Mouse (Mus musculus) kidney, postnatal 0 days (tissue): ENCODE data around the gene Rab4a. TPM values are rescaled to one million over a fixed set of nuclear protein-coding genes. Genes with fewer than 3 reads are reported as not detected.

Source experiments
- ATAC-seq: fragments of 200-750 bp; cut with Nextera tagmentation; replicated peaks from 2 replicates; pipeline ENCODE4 v1.8.0; 2017; ENCODE audit warnings: low read depth, moderate number of reproducible peaks, moderate TSS enrichment, moderate library complexity; ENCODE audit not compliant: low FRiP score
- DNase-seq: peaks from one replicate; pipeline ENCODE4 v3.0.0-alpha.2; 2016; ENCODE audit warnings: low spot score
- H3K27ac ChIP-seq: fragments of 300-500 bp; sonication (generic); 2 replicates; pipeline ENCODE4 v1.5.1; 2014; ENCODE audit warnings: mild to moderate bottlenecking
- H3K27me3 ChIP-seq: fragments of 300-500 bp; sonication (generic); 2 replicates; pipeline ENCODE4 v1.6.1; 2014; ENCODE audit warnings: low read length, mixed read lengths; ENCODE audit not compliant: insufficient read depth
- H3K36me3 ChIP-seq: fragments of 300-500 bp; sonication (generic); 2 replicates; pipeline ENCODE4 v1.6.1; 2014; ENCODE audit warnings: low read length, mixed read lengths; ENCODE audit not compliant: insufficient read depth
- H3K4me1 ChIP-seq: fragments of 300-500 bp; sonication (generic); replicated peaks from 2 replicates; pipeline ENCODE4 v1.6.1; 2014; ENCODE audit warnings: antibody characterized with exemption, low read length, mixed read lengths; ENCODE audit not compliant: insufficient read depth
- H3K4me2 ChIP-seq: fragments of 300-500 bp; sonication (generic); 2 replicates; pipeline ENCODE4 v1.6.1; 2014; ENCODE audit warnings: mild to moderate bottlenecking, low read length, moderate library complexity, mixed read lengths
- H3K4me3 ChIP-seq: fragments of 300-500 bp; sonication (generic); replicated peaks from 2 replicates; pipeline ENCODE4 v1.5.1; 2014; ENCODE audit warnings: low read depth, low read length
- H3K9ac ChIP-seq: fragments of 300-500 bp; sonication (generic); 2 replicates; pipeline ENCODE4 v1.6.1; 2014; ENCODE audit warnings: low read depth, low read length
- H3K9me3 ChIP-seq: fragments of 300-500 bp; sonication (generic); replicated peaks from 2 replicates; pipeline ENCODE4 v1.6.1; 2016; ENCODE audit warnings: low read length, inconsistent platforms, mixed read lengths
- CTCF ChIP-seq: IDR thresholded peaks from 2 replicates; pipeline ENCODE4 v1.5.1; 2016; ENCODE audit warnings: antibody characterized with exemption, low read depth, mild to moderate bottlenecking, moderate library complexity
- WGBS: fragments of 180-500 bp; shearing (Covaris S2); extraction: QIAGEN DNeasy Blood & Tissue Kit; methylation state at CpG from one replicate; pipeline ENCODE4 v1.1.7; 2014; 5-methylcytosine and 5-hydroxymethylcytosine counted together
- polyA plus RNA-seq: library from polyadenylated mRNA; unstranded; fragments of >200 nt; fragmentation: Nextera tagmentation; extraction: Ambion mirVana; gene quantifications from 2 replicates; pipeline ENCODE4 v1.2.1, GENCODE M21; 2015

Gene Rab4a
- polyA plus RNA-seq, 1 experiment from 2014 or later: 58.2 TPM

DNA sequence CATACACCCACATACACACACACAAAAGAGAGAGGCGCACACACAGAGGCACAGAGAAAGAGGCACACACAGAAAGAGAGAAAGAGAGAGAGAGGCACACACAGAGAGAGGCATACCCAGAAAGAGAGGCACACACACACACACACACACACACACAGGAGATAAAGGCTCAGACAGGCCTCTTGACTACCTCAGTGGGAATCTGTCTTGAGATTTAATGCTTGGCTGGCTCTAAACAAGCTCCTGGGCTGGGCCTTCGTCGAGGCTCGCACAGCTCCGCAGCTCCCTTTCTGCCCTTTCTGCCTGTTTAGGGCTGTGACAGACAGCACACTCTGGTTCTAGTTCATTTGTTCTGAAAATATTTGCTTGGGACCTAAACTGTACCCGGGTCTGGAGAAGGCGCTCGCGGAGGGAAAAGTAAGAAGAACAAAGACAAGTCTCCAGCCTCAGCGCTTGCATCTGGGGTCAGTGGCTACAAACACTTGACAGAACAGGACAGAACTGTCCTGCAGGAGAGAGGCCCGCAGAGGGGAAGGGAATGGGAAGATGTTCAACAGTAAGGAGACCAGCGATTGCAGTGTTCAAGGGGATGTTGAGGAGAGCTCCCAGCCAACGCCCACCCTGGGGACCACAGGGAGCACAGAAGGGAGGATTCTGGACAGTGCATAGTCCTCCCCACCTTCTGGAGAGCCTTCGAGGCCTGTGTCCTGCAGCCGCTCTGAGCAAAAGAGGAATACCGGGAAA is 14.5 kb upstream of the Rab4a start:
- Histone ChIP-seq H3K9ac (no peak overlapping the region), H3K36me3 (no peaks in the 10 kb centered on the region), H3K27me3 (no peaks in the 10 kb centered on the region), H3K4me3 (no peak overlapping the region), H3K27ac (0 out of 2 replicates have a peak overlapping the region, but pooled peaks have one; percentile 13), H3K9me3 (no peaks in the 10 kb centered on the region), H3K4me2 (no peak overlapping the region), H3K4me1 (0 out of 2 replicates have a peak, but pooled peaks cover 4% of the 10 kb centered on the region)
- peak; percentile 18 for DNase-seq
- WGBS: 45% methylated on average over 16 of the region's 16 CpGs
- no peak for ATAC-seq
- no peak for TF ChIP-seq CTCF

DNA sequence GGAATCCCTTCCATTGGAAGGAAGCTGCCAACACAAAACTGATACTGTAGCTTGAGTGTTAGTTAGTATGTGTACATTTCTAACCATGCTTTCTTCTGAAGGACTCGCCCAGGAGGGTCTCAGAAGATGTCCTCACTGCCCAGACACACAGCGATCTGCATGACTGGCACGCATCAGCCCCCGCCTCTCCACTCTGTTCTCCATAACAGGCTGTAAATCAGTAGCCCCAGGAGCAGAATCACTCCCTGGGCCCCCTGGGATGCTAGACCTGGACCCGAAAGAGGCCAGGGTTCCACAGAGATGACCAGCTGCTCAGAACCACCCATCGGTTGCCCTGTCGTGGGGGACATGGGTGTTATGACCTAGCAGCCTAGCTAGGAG is 13.9 kb upstream of the Rab4a start:
- TF ChIP-seq CTCF: no peak

DNA sequence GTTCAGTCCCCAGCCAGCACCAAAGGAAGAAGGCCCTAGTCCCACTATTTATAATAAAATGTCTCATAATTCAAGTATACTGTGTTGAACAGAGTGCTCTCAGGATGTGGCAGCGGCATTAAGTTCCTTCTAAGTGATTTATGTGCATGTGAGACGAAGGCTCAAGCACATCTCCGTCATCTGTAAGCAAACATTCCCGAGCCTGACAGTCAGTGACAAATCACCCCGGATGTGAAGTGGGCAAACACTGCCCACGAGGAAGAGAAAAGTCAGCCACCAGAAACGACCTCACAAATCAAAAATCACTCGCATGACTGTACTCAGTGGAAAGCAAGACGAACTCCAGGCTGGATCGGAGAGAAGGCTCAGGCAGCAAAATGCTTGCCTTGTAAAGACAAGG is 11.9 kb upstream of the Rab4a start:
- Histone ChIP-seq H3K4me1 (no peaks in the 10 kb centered on the region), H3K9me3 (no peaks in the 10 kb centered on the region), H3K4me2 (no peak overlapping the region), H3K27me3 (no peaks in the 10 kb centered on the region), H3K9ac (no peak overlapping the region), H3K36me3 (no peaks in the 10 kb centered on the region), H3K27ac (no peak overlapping the region; the same call in 1 of the 2 replicates), H3K4me3 (no peak overlapping the region)
- DNase-seq (peak; percentile 49), ATAC-seq (no peak)
- no peak for TF ChIP-seq CTCF
- WGBS: 9% methylated on average over 10 of the region's 10 CpGs

More for the DNA sequence above, 13.9 kb upstream of the Rab4a start:
- DNase-seq (peak; percentile 16), ATAC-seq (no peak; the same call in 1 of the 2 replicates)
- Histone ChIP-seq H3K4me3 (no peak overlapping the region), H3K36me3 (no peaks in the 10 kb centered on the region), H3K9ac (no peak overlapping the region), H3K27ac (0 out of 2 replicates have a peak overlapping the region, but pooled peaks have one; percentile 13), H3K4me2 (no peak overlapping the region), H3K9me3 (no peaks in the 10 kb centered on the region), H3K27me3 (no peaks in the 10 kb centered on the region), H3K4me1 (0 out of 2 replicates have a peak, but pooled peaks cover 4% of the 10 kb centered on the region)
- WGBS: 58% methylated on average over 7 of the region's 7 CpGs

DNA sequence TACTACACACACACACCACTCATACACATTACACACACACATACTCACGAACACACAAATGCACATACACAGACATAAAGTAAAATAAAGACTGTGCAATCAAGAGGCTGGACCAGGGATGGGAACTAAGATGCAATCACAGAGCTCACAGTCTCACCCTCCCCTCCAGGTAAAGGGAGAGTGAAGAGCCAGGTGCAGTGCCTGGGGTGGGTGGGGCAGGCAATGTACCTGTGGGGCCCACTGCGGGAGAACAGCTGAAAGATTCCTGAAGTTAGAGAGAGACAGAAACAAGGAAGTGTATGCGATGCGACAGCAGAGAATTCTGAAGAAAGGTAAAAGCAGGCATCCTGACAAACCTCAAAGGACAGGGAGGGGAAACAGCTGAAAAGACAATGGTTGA is 11.0 kb upstream of the Rab4a start:
- H3K27ac ChIP-seq: no peak overlapping the region
- DNase-seq (no peak), ATAC-seq (no peak)
- no peaks in the 10 kb centered on the region for H3K9me3 ChIP-seq
- H3K9ac ChIP-seq: no peak overlapping the region
- H3K36me3 ChIP-seq: no peaks in the 10 kb centered on the region
- no peak overlapping the region for H3K4me2 ChIP-seq
- 79% methylated on average over 4 of the region's 4 CpGs for WGBS
- no peak for TF ChIP-seq CTCF
- no peaks in the 10 kb centered on the region for H3K27me3 ChIP-seq
- H3K4me1 ChIP-seq: no peaks in the 10 kb centered on the region
- no peak overlapping the region for H3K4me3 ChIP-seq

DNA sequence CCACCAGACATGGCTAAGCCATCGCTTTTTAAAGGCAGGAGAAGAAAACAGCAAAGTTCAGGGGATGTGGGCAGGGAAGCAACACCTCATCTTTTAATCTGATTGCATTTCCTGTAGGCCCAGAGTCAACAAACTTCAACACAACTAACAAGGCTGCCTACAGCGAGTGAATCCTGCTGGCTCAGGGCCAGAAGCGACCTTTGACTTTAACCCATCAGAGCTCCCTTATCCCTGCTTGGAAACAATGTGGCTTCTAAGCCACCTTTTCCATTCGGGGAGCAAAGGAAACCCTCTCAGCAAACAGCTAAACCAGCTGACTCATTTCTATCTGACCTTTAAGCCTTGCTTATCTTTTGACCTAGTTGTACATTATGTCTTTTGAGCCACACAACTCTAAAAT is 9.0 kb upstream of the Rab4a start:
- Histone ChIP-seq H3K4me2 (no peak overlapping the region), H3K9ac (no peak overlapping the region), H3K27me3 (no peaks in the 10 kb centered on the region), H3K36me3 (no peaks in the 10 kb centered on the region), H3K9me3 (no peaks in the 10 kb centered on the region), H3K4me3 (no peak overlapping the region), H3K4me1 (no peaks in the 10 kb centered on the region), H3K27ac (no peak overlapping the region)
- DNase-seq: no peak
- no peak for ATAC-seq
- TF ChIP-seq CTCF: no peak
- 51% methylated on average over 4 of the region's 4 CpGs for WGBS

DNA sequence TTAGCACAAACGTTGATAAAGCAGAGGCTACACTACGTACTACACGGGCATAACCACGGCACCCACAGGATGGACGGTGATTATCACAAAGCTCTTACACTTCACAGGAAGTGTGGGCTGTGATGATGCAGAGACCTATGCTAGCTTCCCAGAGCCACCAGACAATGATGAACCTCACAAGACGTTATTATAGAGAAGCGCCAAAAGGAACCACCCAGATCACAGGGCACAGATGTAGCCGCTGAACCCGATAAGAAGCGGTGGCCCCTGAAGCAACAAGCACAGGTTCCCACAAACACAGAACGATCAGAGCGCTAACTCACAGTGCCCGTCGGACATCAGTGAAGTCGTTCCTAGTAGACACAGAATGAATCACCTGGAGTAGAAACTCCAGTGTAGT is 7.9 kb upstream of the Rab4a start:
- no peak overlapping the region for H3K9ac ChIP-seq
- no peak overlapping the region for H3K4me3 ChIP-seq
- H3K36me3 ChIP-seq: no peaks in the 10 kb centered on the region
- no peaks in the 10 kb centered on the region for H3K27me3 ChIP-seq
- H3K9me3 ChIP-seq: no peaks in the 10 kb centered on the region
- H3K27ac ChIP-seq: no peak overlapping the region
- no peak overlapping the region for H3K4me2 ChIP-seq
- TF ChIP-seq CTCF: no peak
- ATAC-seq: no peak
- H3K4me1 ChIP-seq: no peaks in the 10 kb centered on the region
- 79% methylated on average over 15 of the region's 15 CpGs for WGBS
- DNase-seq: no peak

DNA sequence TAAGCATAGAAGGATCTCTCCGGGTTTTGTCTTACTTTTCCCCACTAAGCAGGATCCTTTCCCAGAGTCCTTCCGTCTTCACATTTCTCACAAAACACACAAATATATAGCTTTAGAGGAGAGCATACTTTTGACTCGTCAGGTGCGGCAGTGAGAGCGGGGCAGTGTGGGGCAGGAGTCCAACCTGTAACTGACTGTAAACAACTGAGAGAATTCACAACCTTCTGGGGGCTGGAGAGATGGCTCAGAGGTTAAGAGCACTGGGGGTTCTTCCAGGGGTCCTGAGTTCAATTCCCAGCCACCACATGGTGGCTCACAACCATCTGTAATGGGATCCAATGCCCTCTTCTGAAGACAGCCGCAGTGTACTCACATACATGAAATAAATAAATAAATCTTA is 6.4 kb upstream of the Rab4a start:
- no peaks in the 10 kb centered on the region for H3K36me3 ChIP-seq
- H3K4me3 ChIP-seq: no peak overlapping the region
- H3K4me2 ChIP-seq: no peak overlapping the region
- DNase-seq: no peak
- no peaks in the 10 kb centered on the region for H3K27me3 ChIP-seq
- no peak overlapping the region for H3K27ac ChIP-seq
- TF ChIP-seq CTCF: no peak
- 73% methylated on average over 6 of the region's 6 CpGs for WGBS
- H3K9me3 ChIP-seq: no peaks in the 10 kb centered on the region
- H3K9ac ChIP-seq: no peak overlapping the region
- H3K4me1 ChIP-seq: no peaks in the 10 kb centered on the region
- no peak for ATAC-seq
